Mouse (Mus musculus) forebrain, embryonic 16.5 days (tissue): ENCODE results near the gene Hadhb. TPM values are rescaled to one million over a fixed set of nuclear protein-coding genes. Genes with fewer than 3 reads are reported as not detected.

Experiments
- ATAC-seq: fragments of 200-750 bp; cut with Nextera tagmentation; 2 replicates; pipeline ENCODE4 v1.8.0; 2017; ENCODE audit warnings: mild to moderate bottlenecking, moderate library complexity
- H3K27ac ChIP-seq: fragments of 300-500 bp; sonication (generic); 2 replicates; pipeline ENCODE4 v1.5.1; 2014; ENCODE audit warnings: low read length, control low read depth
- H3K27me3 ChIP-seq: fragments of 300-500 bp; sonication (generic); replicated peaks from 2 replicates; pipeline ENCODE4 v1.6.1; 2014; ENCODE audit warnings: low read length; ENCODE audit not compliant: control insufficient read depth, insufficient read depth
- H3K36me3 ChIP-seq: fragments of 300-500 bp; sonication (generic); 2 replicates; pipeline ENCODE4 v1.6.1; 2014; ENCODE audit not compliant: control insufficient read depth, insufficient read depth
- H3K4me1 ChIP-seq: fragments of 300-500 bp; sonication (generic); replicated peaks from 2 replicates; pipeline ENCODE4 v1.6.1; 2014; ENCODE audit warnings: low read length; ENCODE audit not compliant: control insufficient read depth, insufficient read depth
- H3K4me2 ChIP-seq: fragments of 300-500 bp; sonication (generic); 2 replicates; pipeline ENCODE4 v1.6.1; 2014; ENCODE audit warnings: mild to moderate bottlenecking, low read length, control low read depth
- H3K4me3 ChIP-seq: fragments of 300-500 bp; sonication (generic); replicated peaks from 2 replicates; pipeline ENCODE4 v1.5.1; 2014; ENCODE audit warnings: mild to moderate bottlenecking, low read length, control low read depth
- H3K9ac ChIP-seq: fragments of 300-500 bp; sonication (generic); replicated peaks from 2 replicates; pipeline ENCODE4 v1.6.1; 2014; ENCODE audit warnings: low read depth, low read length, control low read depth
- H3K9me3 ChIP-seq: fragments of 300-500 bp; sonication (generic); 2 replicates; pipeline ENCODE4 v1.6.1; 2016; ENCODE audit warnings: low read length; ENCODE audit not compliant: control insufficient read depth
- WGBS: fragments of 180-500 bp; shearing (Covaris S2); extraction: QIAGEN DNeasy Blood & Tissue Kit; methylation state at CpG from one replicate; pipeline ENCODE4 v1.1.7; 2014; 5-methylcytosine and 5-hydroxymethylcytosine counted together
- polyA plus RNA-seq: library from polyadenylated mRNA; unstranded; fragments of >200 nt; fragmentation: Nextera tagmentation; extraction: Ambion mirVana; gene quantifications from 2 replicates; pipeline ENCODE4 v1.2.1, GENCODE M21; 2015

Hadhb gene
- polyA plus RNA-seq, 1 experiment from 2014 or later: 66.5 TPM

- ATAC-seq: peak; percentile 50; the same call in 1 of the 2 replicates
- H3K4me3 ChIP-seq: no peak overlapping the region
- no peaks in the 10 kb centered on the region for H3K27me3 ChIP-seq
- H3K4me2 ChIP-seq: no peak overlapping the region
- H3K27ac ChIP-seq: no peak overlapping the region
- no peak overlapping the region for H3K9ac ChIP-seq
- H3K4me1 ChIP-seq: no peaks in the 10 kb centered on the region
- WGBS: 11% methylated on average over 4 of the region's 4 CpGs
- H3K36me3 ChIP-seq: no peaks in the 10 kb centered on the region
- H3K9me3 ChIP-seq: no peaks in the 10 kb centered on the region
These were observed 59.8 kb downstream of the Hadhb start for GRCm38 (mm10) chr5:30214889-30215288.

GRCm38 (mm10) chr5:30215970-30216369 is 60.9 kb downstream of the Hadhb start:
- Histone ChIP-seq H3K36me3 (no peaks in the 10 kb centered on the region), H3K9ac (no peak overlapping the region), H3K27me3 (no peaks in the 10 kb centered on the region), H3K4me3 (no peak overlapping the region), H3K4me2 (no peak overlapping the region), H3K9me3 (no peaks in the 10 kb centered on the region), H3K4me1 (no peaks in the 10 kb centered on the region), H3K27ac (no peak overlapping the region)
- 78% methylated on average over 5 of the region's 5 CpGs for WGBS
- ATAC-seq: no peak

GRCm38 (mm10) chr5:30219715-30220114 is 64.7 kb downstream of the Hadhb start:
- Histone ChIP-seq H3K27me3 (no peaks in the 10 kb centered on the region), H3K4me1 (no peaks in the 10 kb centered on the region), H3K27ac (no peak overlapping the region), H3K9ac (no peak overlapping the region), H3K4me3 (no peak overlapping the region), H3K4me2 (no peak overlapping the region), H3K9me3 (no peaks in the 10 kb centered on the region), H3K36me3 (0 out of 2 replicates have a peak, but pooled peaks cover 2% of the 10 kb centered on the region)
- no peak for ATAC-seq
- WGBS: 86% methylated on average over 2 of the region's 2 CpGs

GRCm38 (mm10) chr5:30220666-30221065 is 65.6 kb downstream of the Hadhb start:
- no peaks in the 10 kb centered on the region for H3K27me3 ChIP-seq
- no peak overlapping the region for H3K4me2 ChIP-seq

GRCm38 (mm10) chr5:30222681-30223080 is 67.6 kb downstream of the Hadhb start:
- Histone ChIP-seq H3K36me3 (0 out of 2 replicates have a peak, but pooled peaks cover 2% of the 10 kb centered on the region), H3K4me2 (no peak overlapping the region), H3K9ac (no peak overlapping the region), H3K27ac (no peak overlapping the region), H3K9me3 (no peaks in the 10 kb centered on the region), H3K4me1 (no peaks in the 10 kb centered on the region), H3K27me3 (no peaks in the 10 kb centered on the region), H3K4me3 (no peak overlapping the region)
- no peak for ATAC-seq
- WGBS: 97% methylated on average over 8 of the region's 8 CpGs

More at GRCm38 (mm10) chr5:30220666-30221065, 65.6 kb downstream of the Hadhb start:
- no peak overlapping the region for H3K27ac ChIP-seq
- no peak overlapping the region for H3K4me3 ChIP-seq
- H3K9ac ChIP-seq: no peak overlapping the region
- 86% methylated on average over 8 of the region's 8 CpGs for WGBS
- H3K36me3 ChIP-seq: 0 out of 2 replicates have a peak, but pooled peaks cover 2% of the 10 kb centered on the region
- no peaks in the 10 kb centered on the region for H3K4me1 ChIP-seq
- ATAC-seq: no peak
- no peaks in the 10 kb centered on the region for H3K9me3 ChIP-seq

- no peak for ATAC-seq
- Histone ChIP-seq H3K9me3 (no peaks in the 10 kb centered on the region), H3K4me2 (no peak overlapping the region), H3K4me1 (peaks cover 21% of the 10 kb centered on the region), H3K4me3 (no peak overlapping the region), H3K9ac (no peak overlapping the region), H3K36me3 (no peaks in the 10 kb centered on the region), H3K27me3 (no peaks in the 10 kb centered on the region), H3K27ac (no peak overlapping the region)
- WGBS: 82% methylated on average over 4 of the region's 4 CpGs
These were observed 75.9 kb downstream of the Hadhb start for GRCm38 (mm10) chr5:30230901-30231300.

GRCm38 (mm10) chr5:30231891-30232270 is 76.8 kb downstream of the Hadhb start:
- ATAC-seq: no peak

GRCm38 (mm10) chr5:30232271-30232971 is 77.4 kb downstream of the Hadhb start, which contains the start of gene Selenoi:
Selenoi (plus strand) TSS chr5:30232581.
- H3K27me3 ChIP-seq: no peaks in the 10 kb centered on the region

More at GRCm38 (mm10) chr5:30231891-30232270, 76.8 kb downstream of the Hadhb start:
- Histone ChIP-seq H3K4me3 (peak overlapping the region; percentile 96), H3K27me3 (no peaks in the 10 kb centered on the region), H3K9ac (peak overlapping the region; percentile 75), H3K9me3 (no peaks in the 10 kb centered on the region), H3K4me2 (peak overlapping the region; percentile 83), H3K36me3 (no peaks in the 10 kb centered on the region), H3K4me1 (peaks cover 21% of the 10 kb centered on the region), H3K27ac (peak overlapping the region; percentile 86)
- 31% methylated on average over 16 of the region's 16 CpGs for WGBS

GRCm38 (mm10) chr5:30233042-30233441 is 78.0 kb downstream of the Hadhb start:
- Histone ChIP-seq H3K27ac (peak overlapping the region; percentile 93), H3K4me1 (peaks cover 21% of the 10 kb centered on the region), H3K9me3 (no peaks in the 10 kb centered on the region), H3K9ac (peak overlapping the region; percentile 91), H3K27me3 (no peaks in the 10 kb centered on the region), H3K4me2 (peak overlapping the region; percentile 83), H3K36me3 (no peaks in the 10 kb centered on the region), H3K4me3 (peak overlapping the region; percentile 96)
- 2% methylated on average over 15 of the region's 15 CpGs for WGBS
- no peak for ATAC-seq

More at GRCm38 (mm10) chr5:30232271-30232971, 77.4 kb downstream of the Hadhb start, which contains the start of gene Selenoi:
- Histone ChIP-seq H3K9ac (peak within 1 kb of the TSS; percentile 91), H3K27ac (peak within 1 kb of the TSS; percentile 93), H3K36me3 (no peaks in the 10 kb centered on the region), H3K9me3 (no peaks in the 10 kb centered on the region), H3K4me2 (peak within 1 kb of the TSS; percentile 83), H3K4me1 (peaks cover 21% of the 10 kb centered on the region), H3K4me3 (peak within 1 kb of the TSS; percentile 96)
- WGBS: 1% methylated on average over 71 of the region's 71 CpGs
- ATAC-seq: peak; percentile 100
